ENCODE assay signal across 13 mouse cellular contexts in genomic region chr19:58199679-58200078, GRCm38 (mm10).
"Had no signal": no experiment of that assay in that cellular context is flagged by ENCODE, and none has a peak within 500 bp of the region (broad histone marks: within the 10 kb centered on the region; RNA-seq: fewer than 3 reads in every experiment).

No protein-coding gene starts in this region.

- H3K4me2 ChIP-seq: midbrain, embryonic 12.5 days had no signal

- H3K36me3 ChIP-seq: midbrain, embryonic 12.5 days had no signal

- H3K27ac ChIP-seq: kidney, postnatal 0 days; liver, embryonic 14.5 days; midbrain, embryonic 12.5 days; stomach, postnatal 0 days had no signal

- H3K9ac ChIP-seq: liver, embryonic 14.5 days; midbrain, embryonic 12.5 days had no signal

- DNase-seq: kidney, adult 8-10 months; kidney, postnatal 36 days; layer of hippocampus, adult 9-11 months; layer of hippocampus, postnatal 36 days; lung, adult 18-20 months; right cerebral cortex, adult 18-20 months; right cerebral cortex, postnatal 25 days; thymus, postnatal 4 days had no signal

- ATAC-seq: midbrain, embryonic 16.5 days had no signal

- H3K9me3 ChIP-seq: midbrain, embryonic 12.5 days had no signal

- H3K4me3 ChIP-seq: midbrain, embryonic 12.5 days had no signal

- H3K27me3 ChIP-seq: midbrain, embryonic 12.5 days had no signal
